Mouse (Mus musculus): ENCODE results near the gene Pou2f2. TPM values are rescaled to one million over a fixed set of nuclear protein-coding genes. Genes with fewer than 3 reads are reported as not detected.

Gene Pou2f2
- polyA plus RNA-seq, 1 experiment = 0.38 TPM

DNA sequence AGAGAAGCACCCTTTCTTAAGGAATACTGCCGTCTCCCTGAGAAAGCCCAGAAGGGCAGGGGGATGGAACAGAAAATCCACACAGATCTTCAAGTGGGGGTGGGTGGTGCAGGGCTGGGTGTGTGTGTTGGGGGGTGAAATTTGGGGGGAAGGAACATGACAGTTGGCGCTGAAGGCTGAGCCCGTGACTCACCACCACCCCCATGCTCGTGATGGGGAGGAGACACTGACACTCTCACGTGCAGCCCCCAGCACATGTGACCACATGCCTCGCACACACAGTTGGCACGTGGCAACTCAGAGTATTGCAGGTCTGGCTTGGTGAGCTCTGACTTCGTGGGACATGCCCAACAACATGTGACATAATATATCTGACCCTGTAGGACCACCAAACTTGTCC lies 105.6 kb downstream of the Pou2f2 start:
- TF ChIP-seq GATA1 (IDR thresholded peaks at IDR 0.05; ENCODE audit: low read length) = no peak

DNA sequence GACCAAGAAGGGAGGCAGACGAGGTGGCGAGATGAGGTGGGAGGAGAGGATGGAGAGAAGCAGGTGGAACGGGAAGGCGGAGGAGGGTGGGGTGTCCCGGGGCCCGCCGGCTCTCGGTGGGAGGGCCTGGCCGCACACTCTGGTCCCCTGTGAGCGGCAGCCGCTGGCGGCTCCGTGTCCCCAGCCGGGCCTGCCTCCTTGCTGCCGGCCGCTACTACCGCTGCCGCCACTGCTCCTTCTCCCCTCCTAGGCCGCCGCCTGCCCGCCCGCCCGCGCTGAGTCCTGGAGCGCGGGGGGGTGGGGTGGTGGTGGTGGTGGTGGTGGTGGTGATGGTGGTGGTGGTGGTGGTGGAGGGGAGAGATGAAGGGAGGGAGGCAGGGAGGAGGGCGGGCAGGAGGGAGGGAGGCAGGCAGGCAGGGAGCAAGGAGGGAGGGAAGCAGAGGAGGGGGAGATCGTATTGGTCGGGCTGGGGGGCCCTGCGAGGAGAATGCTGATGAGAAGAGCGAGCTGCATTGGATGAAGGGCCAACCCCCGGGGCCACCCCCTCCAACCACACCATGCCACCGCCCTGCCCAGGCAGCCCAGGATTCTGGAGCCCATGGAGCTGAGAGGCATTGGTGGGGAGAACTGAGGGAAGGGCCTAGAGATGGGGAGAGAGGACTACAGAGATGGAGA lies 106.7 kb downstream of the Pou2f2 start:
- no peak for TF ChIP-seq GATA1 (IDR thresholded peaks at IDR 0.05; ENCODE audit: low read length)

DNA sequence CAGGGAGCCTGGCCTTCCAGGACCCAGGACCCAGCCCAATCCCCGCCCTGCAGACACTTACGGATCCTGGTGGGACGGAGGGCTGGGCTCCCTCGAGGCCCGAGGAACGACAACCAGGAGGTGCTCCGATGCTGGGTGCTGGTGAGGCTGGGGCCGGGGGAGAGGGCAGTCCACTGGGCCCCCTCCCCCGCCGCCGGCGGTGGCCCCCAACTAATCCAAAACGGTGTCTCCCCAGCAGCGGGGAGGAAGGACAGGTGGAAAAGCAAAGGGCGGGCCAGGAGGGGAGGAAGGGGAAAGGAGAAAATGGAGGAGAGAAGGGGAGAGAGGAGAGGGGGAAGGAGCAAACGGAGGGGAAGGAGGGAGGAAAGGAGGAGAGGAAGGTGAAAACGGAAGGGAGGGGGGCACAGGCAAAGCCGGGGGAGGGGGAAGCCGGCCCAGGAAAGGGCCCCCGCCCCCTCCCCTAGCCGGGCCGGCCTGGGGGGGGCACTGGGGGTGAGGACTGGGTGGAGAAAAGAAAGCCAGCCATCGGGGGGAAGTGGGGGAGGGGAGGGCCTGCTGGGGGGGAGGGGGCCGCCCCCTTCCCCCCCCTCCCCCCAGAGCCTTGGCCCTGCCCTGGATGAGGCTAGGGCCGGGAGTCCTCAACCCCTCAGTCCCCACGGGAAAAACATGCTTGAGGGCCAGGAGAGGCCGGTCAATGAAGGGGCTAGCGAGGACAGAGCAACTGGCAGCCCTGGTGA lies 107.4 kb downstream of the Pou2f2 start, which contains the start of the genes Grik5 and Zfp574:
Grik5 (minus strand) TSS at position 368 of the 737 bp plus-strand sequence.
Zfp574 (plus strand) TSS at position 589 of the 737 bp plus-strand sequence.
- no peak for TF ChIP-seq GATA1 (IDR thresholded peaks at IDR 0.05; ENCODE audit: low read length)

DNA sequence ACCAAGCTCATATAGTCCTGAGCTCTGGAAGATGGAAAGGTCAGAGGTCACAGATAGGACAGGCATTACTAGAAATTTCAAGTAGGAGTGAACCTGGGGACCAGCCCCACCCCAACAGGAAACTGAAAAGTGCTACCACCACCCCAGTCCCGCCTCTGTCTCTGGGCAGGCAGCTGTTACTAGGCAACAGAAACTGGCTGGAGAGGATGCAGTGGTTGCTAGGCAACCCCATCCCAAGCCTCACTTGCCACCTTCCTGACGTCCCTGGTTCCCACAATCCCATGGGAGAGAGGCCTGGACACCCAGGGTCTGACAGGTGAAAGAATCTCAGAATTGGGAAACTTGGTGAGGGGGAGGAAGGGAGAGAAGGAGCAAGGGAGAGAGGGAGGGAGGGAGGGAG lies 110.8 kb downstream of the Pou2f2 start:
- TF ChIP-seq GATA1 (IDR thresholded peaks at IDR 0.05; ENCODE audit: low read length) = no peak

DNA sequence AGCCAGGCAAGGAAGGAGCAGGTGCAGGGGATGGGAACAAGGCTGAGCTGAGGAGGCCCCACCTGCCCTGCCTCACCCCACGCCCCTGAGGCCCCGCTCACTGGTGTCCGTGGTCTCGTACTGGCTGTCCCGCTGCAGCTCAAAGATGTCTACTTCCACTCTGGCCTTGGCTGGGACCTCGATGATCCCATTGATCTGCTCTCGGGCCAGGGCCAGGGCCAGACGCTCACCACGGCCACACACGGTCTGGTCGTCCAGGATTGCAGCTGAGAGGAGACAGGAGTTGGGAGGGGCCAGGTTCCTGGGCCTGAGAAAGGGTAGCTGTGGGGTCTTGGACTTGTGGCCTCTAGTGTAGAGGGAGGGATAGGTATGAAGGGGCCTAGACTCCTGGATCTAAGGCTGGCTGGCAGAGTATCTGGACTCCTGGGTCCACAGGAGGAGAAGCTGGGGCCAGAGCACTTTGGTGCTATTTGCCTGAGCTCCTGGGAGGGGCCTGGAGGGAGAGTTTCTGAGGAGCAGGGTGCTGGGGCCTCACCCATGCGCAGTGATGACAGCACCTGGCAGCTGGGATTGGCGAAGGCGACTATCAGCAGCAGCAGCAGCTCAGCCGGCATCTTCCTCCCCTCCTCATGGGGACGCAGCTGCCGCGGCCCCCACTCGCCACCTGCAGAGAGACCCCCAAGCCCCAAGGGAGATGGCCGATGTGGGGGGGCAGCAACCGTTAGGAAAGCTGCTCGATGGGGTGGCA lies 111.4 kb downstream of the Pou2f2 start:
- TF ChIP-seq GATA1 (IDR thresholded peaks at IDR 0.05; ENCODE audit: low read length) = no peak

DNA sequence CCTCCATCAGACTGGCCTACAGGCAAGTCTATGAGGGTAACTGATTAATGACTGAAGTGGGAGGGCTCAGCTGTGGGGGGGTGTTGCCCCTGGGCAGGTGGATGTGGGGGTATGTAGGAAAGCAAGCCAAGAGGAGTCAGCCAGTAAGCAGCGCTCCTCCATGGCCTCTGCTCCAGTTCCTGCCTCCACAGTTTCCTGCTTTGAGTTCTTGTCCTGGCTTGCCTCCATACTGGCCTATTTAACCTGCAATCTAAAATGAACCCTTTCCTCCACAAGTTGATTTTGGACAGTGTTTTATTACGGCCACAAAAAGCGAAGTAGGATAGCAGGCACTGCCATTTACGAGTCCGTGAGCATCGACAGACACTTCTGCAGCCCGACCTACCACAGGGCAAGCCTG lies 112.2 kb downstream of the Pou2f2 start:
- TF ChIP-seq GATA1 (IDR thresholded peaks at IDR 0.05; ENCODE audit: low read length) = no peak

DNA sequence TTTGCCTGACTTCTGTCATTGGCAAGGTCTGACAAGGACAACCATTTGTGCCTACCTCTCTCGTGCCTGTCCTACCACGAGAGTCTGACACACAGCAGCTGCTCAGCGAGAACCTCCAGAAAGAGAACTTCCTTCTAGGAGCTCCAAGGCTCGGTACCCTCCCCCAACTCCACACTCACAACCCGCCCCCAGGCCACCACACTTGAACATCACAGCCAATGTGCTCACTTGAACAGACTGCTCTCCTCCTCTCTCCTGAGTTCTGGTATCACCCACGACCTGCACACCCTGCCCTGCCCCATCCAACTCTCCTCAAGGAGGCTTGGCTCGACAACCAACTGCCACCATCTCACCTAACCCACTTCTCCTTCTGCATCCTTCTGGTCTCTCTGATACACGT lies 115.6 kb downstream of the Pou2f2 start:
- no peak for TF ChIP-seq GATA1 (IDR thresholded peaks at IDR 0.05; ENCODE audit: low read length)

DNA sequence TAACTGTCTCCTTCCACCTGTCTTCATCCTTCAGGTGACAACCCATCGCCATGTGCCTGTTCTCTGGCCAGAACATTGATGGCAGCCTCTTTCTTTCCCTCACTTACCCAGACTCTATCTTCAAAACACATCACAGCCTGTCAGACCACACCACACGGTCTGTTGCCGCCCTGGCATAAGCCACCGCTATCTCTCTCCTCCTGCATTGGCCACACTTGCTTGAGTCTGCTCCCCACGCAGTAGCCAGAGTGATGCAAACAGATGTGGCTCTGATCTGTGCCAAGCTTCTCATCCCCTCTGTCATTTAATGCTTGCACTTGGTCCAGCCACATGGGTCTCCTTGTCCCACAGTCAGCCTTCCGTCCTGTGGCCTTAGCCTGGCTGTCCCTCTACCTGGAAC lies 116.2 kb downstream of the Pou2f2 start:
- no peak for TF ChIP-seq GATA1 (IDR thresholded peaks at IDR 0.05; ENCODE audit: low read length)

DNA sequence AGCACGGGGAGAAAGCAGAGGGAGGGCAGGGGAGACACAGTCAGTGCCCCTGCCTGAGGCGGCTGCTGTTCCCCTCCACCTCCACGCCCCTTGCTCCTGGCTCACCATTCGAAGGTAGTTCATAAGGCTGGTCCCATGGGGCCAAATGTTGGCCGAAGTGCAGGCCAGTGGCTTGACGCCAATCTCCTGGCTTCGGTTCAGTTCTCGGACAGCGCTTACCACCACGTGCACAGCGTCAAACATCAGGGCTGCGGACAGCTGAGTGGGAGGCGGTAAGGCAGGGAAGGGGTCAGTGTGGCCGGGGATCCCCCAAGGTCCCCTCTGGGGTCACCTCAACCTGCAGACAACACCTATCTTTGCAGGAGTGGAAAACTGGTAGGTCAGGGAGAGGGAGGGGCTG lies 120.7 kb downstream of the Pou2f2 start:
- TF ChIP-seq GATA1 (IDR thresholded peaks at IDR 0.05; ENCODE audit: low read length) = no peak

DNA sequence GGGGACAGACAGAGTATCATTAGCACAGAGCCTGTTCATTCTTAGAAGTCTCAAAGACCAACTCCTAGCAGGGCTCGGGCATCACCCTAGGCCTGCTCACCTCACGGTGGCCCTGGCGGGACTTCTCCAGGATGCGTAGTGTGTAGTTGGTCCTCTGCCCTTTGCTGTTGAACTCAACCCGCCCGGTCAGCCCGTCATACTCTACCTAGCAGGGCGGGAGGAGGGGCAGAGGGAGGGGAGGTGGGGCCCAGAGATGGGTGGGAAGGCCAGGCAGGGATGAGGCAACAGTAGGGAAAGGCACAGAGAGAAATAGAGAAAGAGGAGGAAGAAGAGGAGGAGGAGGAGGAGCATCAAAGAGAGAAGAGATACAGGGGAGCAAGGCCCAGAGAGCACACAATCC lies 121.1 kb downstream of the Pou2f2 start:
- no peak for TF ChIP-seq GATA1 (IDR thresholded peaks at IDR 0.05; ENCODE audit: low read length)

DNA sequence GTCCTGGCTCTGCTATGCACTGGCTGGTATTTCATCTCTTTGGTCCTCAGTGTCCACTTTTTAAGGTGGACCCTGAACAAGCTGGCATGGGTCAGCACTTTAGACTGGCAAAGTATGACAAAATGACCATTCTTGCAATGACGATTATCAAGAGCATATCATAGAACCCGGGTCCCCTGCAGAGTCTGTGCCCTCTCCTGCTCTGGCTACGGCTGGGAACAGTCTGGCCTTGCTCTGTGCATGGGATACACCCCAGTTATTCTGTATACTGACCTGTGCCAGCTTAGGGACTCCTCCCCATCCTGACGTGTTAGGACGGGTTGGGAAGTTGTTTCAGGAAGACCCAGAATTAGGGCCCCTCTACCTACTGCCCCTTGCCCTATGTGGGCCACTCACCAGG lies 121.6 kb downstream of the Pou2f2 start:
- no peak for TF ChIP-seq GATA1 (IDR thresholded peaks at IDR 0.05; ENCODE audit: low read length)

DNA sequence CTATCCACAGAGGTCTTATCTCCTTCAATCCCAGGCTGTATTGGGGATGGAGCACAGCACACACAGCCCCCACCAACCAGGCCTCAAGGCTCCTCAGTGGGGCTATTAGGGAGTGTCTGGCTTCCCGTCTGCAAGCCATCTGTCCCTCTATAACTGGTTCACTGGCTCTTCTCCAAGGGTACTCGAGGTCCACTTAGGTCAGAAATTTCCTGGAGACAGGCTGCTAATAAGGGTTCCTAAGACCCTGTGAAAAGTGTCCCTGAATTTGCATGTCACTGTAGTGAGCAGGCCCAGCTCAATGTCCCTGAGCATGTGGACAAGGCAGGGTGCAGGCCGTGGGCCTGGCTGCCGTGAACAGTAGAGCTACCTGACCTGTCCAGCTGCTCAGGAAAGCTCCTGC lies 122.6 kb downstream of the Pou2f2 start:
- TF ChIP-seq GATA1 (IDR thresholded peaks at IDR 0.05; ENCODE audit: low read length) = no peak

DNA sequence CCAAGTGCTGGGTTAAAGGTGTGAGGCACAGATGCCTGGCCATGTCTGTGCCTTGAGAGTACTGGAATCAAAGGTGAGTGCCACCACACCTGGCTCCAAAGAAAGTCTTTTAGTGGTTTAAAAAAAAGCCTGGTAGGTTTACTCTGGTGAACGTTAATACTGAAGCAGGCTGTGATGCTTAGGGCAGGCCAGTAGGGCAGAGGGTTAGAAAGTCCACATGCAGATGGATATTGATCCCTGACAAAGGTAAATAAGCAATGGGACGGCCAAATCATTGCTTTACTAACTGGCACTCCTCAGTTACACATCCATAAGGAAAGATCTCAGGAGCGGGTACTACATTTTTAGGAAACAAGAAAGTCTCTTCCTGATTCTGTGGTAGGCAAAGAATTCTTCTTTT lies 126.9 kb downstream of the Pou2f2 start:
- TF ChIP-seq GATA1 (IDR thresholded peaks at IDR 0.05; ENCODE audit: low read length) = no peak

DNA sequence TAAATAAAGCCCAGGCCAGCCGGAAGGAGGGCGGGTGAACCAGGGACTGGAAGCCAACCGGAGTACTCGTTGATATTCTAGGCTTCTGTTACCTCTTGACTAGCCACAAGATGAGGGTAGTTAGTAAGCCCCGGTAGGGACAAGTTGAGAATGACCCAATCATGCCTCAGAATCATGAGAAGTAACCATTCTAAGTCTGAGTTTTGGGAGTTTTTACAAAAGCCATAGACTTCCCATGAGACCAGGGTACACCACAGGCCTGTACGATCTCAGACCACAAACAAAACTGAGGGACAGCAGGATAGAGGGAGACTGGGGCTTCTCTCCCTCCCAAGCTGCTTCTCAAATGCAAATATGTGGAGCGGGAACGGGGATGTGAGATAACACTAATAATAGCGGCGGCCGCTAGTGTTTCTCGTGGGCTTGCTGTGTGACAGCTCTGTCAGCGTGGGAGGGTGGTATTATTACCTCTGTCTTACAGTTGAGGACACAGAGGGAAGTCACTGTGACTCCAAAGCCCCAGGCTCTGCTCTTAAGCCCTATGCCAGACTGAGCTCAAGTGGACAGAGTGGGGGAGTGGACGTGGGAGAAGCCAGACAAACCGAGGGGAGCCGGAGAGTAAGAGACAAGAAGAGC lies 130.1 kb downstream of the Pou2f2 start:
- TF ChIP-seq GATA1 (IDR thresholded peaks at IDR 0.05; ENCODE audit: low read length) = no peak

DNA sequence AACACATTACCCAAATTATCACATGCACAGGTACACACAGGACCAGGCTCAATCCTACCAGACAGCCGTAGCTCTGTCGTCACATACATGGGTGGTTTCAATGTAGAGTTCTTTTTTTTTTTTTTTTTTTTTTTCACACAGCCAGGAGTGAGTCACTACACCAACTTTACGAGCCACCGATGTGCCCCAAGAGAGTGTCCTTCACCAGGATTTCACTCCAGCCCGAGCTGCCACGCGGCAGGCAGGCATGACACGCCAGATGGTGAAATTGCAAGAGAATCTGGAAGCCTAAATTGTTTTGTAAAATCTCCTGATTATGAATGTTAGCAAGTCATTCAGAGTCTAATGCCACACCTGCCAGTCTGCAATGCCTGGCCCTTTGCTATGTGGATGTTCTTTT lies 132.2 kb downstream of the Pou2f2 start:
- TF ChIP-seq GATA1 (IDR thresholded peaks at IDR 0.05; ENCODE audit: low read length) = no peak

DNA sequence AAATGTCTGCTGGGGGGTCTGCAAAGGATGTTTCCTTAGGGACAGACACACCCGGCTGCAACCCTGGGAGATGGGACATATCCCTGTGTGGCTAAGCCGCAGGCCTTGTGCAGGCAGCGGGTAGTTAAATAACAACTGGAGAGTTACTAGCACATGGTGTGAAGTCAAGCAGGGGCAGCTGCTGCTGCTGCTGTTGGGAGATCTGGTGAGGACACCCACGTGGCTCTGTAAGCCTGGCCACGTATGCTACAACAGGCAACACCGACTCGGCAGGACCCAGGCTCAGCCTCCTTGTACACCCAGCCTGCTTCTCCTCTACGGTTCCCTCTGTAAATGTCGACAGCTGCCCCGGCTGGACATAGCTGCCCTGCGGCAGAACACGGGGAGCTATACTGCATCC lies 137.6 kb downstream of the Pou2f2 start:
- TF ChIP-seq GATA1 (IDR thresholded peaks at IDR 0.05; ENCODE audit: low read length) = no peak

Other genes starting within 250 kb of the Pou2f2 start
- not detected in 2 replicates for gene Gm4881, start 235.2 kb downstream of the Pou2f2 start, polyA plus RNA-seq (2012)
- gene Rabac1, start 207.0 kb downstream of the Pou2f2 start, polyA plus RNA-seq (2012) = 164 and 218 TPM in 2 replicates
- 0.05 and 0.12 TPM in 2 replicates for gene Atp1a3, start 173.8 kb downstream of the Pou2f2 start, polyA plus RNA-seq (2012)
- 137 and 175 TPM in 2 replicates for gene Grik5, start 107.4 kb downstream of the Pou2f2 start, polyA plus RNA-seq (2012)
- 70.8 and 77.5 TPM in 2 replicates for gene Zfp574, start 107.2 kb downstream of the Pou2f2 start, polyA plus RNA-seq (2012)
- 81.6 and 102 TPM in 2 replicates for gene Dedd2, start 40.9 kb upstream of the Pou2f2 start, polyA plus RNA-seq (2012)
- 56.1 and 57.4 TPM in 2 replicates for gene Zfp526, start 41.7 kb upstream of the Pou2f2 start, polyA plus RNA-seq (2012)
- gene Gsk3a, start 58.1 kb upstream of the Pou2f2 start, polyA plus RNA-seq (2012) = 169 and 188 TPM in 2 replicates
- 136 and 176 TPM in 2 replicates for gene Erf, start 71.0 kb upstream of the Pou2f2 start, polyA plus RNA-seq (2012)
- 729 and 741 TPM in 2 replicates for gene Cic, start 88.0 kb upstream of the Pou2f2 start, polyA plus RNA-seq (2012)
- gene Pafah1b3, start 118.3 kb upstream of the Pou2f2 start, polyA plus RNA-seq (2012) = 119 and 158 TPM in 2 replicates
- 0.06 TPM in 1 of 2 replicates, not detected in the other for gene Prr19, start 121.7 kb upstream of the Pou2f2 start, polyA plus RNA-seq (2012)
- gene Tmem145, start 126.4 kb upstream of the Pou2f2 start, polyA plus RNA-seq (2012) = 0.06 TPM in 1 of 2 replicates, not detected in the other
- gene Megf8, start 137.4 kb upstream of the Pou2f2 start, polyA plus RNA-seq (2012) = 34.5 and 36.9 TPM in 2 replicates
- not detected in 2 replicates for gene Cnfn, start 190.0 kb upstream of the Pou2f2 start, polyA plus RNA-seq (2012)
- gene Lipe, start 219.0 kb upstream of the Pou2f2 start, polyA plus RNA-seq (2012) = 14.8 and 17.6 TPM in 2 replicates
- not detected in 2 replicates for gene Cxcl17, start 233.2 kb upstream of the Pou2f2 start, polyA plus RNA-seq (2012)

Data from G1E-ER4 (cell line).